Mouse (Mus musculus) layer of hippocampus, adult 6 months (tissue): ENCODE results near the gene Olfr331. TPM values are rescaled to one million over a fixed set of nuclear protein-coding genes. Genes with fewer than 3 reads are reported as not detected.

Experiments used
- long read RNA-seq, 2 experiments: library from polyadenylated mRNA; unstranded; transcript quantifications; one replicate each; pipeline ENCODE4 v2.0.0; 2019 to 2020
- polyA plus RNA-seq: library from polyadenylated mRNA; unstranded; fragments of <200 nt; fragmentation: Nextera tagmentation; gene quantifications from 2 replicates; pipeline ENCODE4 v1.2.3, GENCODE M21; 2021

Olfr331 gene
- polyA plus RNA-seq: not detected in 2 replicates
- long read RNA-seq, experiment 1: 0 reads
- long read RNA-seq, experiment 2: 0 reads

GRCm38 (mm10) chr11:58502472-58502871, at the start of gene Olfr331:
TSS of gene Olfr331 (minus strand) at chr11:58502572.

GRCm38 (mm10) chr11:58546322-58546721, 44.0 kb upstream of the Olfr331 start, which contains the start of gene Olfr329-ps:
TSS of gene Olfr329-ps (minus strand) at chr11:58546422.

GRCm38 (mm10) chr11:58534736-58535135, 32.4 kb upstream of the Olfr331 start, which contains the start of gene Olfr330:
TSS of gene Olfr330 (minus strand) at chr11:58534836.

GRCm38 (mm10) chr11:58492455-58492854, 9.9 kb downstream of the Olfr331 start, which contains the start of gene Olfr332:
TSS of gene Olfr332 (minus strand) at chr11:58492555.

GRCm38 (mm10) chr11:58462170-58462569, 40.2 kb downstream of the Olfr331 start, which contains the start of gene Olfr30:
TSS of gene Olfr30 (minus strand) at chr11:58462270.

GRCm38 (mm10) chr11:58452759-58453158, 49.6 kb downstream of the Olfr331 start, which contains the start of gene Lypd9:
TSS of gene Lypd9 (minus strand) at chr11:58452923.

Other genes with a start within 250 kb of the Olfr331 start
- gene 4930438A08Rik, start 227.8 kb downstream of the Olfr331 start, polyA plus RNA-seq: not detected in 2 replicates
- 4.4 and 6.1 TPM in 2 replicates for gene Zfp692, start 195.5 kb downstream of the Olfr331 start, polyA plus RNA-seq
- 30.0 and 30.5 TPM in 2 replicates for gene Zfp672, start 172.2 kb downstream of the Olfr331 start, polyA plus RNA-seq
- gene Sh3bp5l, start 171.8 kb downstream of the Olfr331 start, polyA plus RNA-seq: 15.5 and 17.7 TPM in 2 replicates
- 0.18 TPM in 1 of 2 replicates, not detected in the other for gene Lypd8, start 123.5 kb downstream of the Olfr331 start, polyA plus RNA-seq
- gene 1810065E05Rik, start 81.5 kb downstream of the Olfr331 start, polyA plus RNA-seq: not detected in 2 replicates
- not detected in 2 replicates for gene Gm12253, start 70.0 kb downstream of the Olfr331 start, polyA plus RNA-seq
- gene Lypd9, start 49.6 kb downstream of the Olfr331 start, polyA plus RNA-seq: not detected in 2 replicates
- not detected in 2 replicates for gene Olfr30, start 40.3 kb downstream of the Olfr331 start, polyA plus RNA-seq
- not detected in 2 replicates for gene Olfr332, start 10.0 kb downstream of the Olfr331 start, polyA plus RNA-seq
- gene Olfr330, start 32.3 kb upstream of the Olfr331 start, polyA plus RNA-seq: not detected in 2 replicates
- gene Olfr329-ps, start 43.9 kb upstream of the Olfr331 start, polyA plus RNA-seq: not detected in 2 replicates
- gene Olfr328, start 53.1 kb upstream of the Olfr331 start, polyA plus RNA-seq: not detected in 2 replicates
- not detected in 2 replicates for gene Olfr224, start 68.0 kb upstream of the Olfr331 start, polyA plus RNA-seq
- not detected in 2 replicates for gene Olfr325, start 75.2 kb upstream of the Olfr331 start, polyA plus RNA-seq
- gene Olfr324, start 92.5 kb upstream of the Olfr331 start, polyA plus RNA-seq: not detected in 2 replicates
- gene 2210407C18Rik, start 113.5 kb upstream of the Olfr331 start, polyA plus RNA-seq: not detected in 2 replicates
- not detected in 2 replicates for gene Olfr323, start 127.9 kb upstream of the Olfr331 start, polyA plus RNA-seq
- not detected in 2 replicates for gene Trim58, start 137.9 kb upstream of the Olfr331 start, polyA plus RNA-seq
- not detected in 2 replicates for gene Olfr322, start 156.2 kb upstream of the Olfr331 start, polyA plus RNA-seq
- gene Olfr320, start 178.5 kb upstream of the Olfr331 start, polyA plus RNA-seq: not detected in 2 replicates
- not detected in 2 replicates for gene Olfr319, start 196.6 kb upstream of the Olfr331 start, polyA plus RNA-seq
- gene Olfr318, start 221.4 kb upstream of the Olfr331 start, polyA plus RNA-seq: not detected in 2 replicates
- 0.09 and 0.13 TPM in 2 replicates for gene Olfr317, start 236.6 kb upstream of the Olfr331 start, polyA plus RNA-seq